Mouse (Mus musculus): ENCODE data around the gene Ppp1r3e. TPM values are rescaled to one million over a fixed set of nuclear protein-coding genes. Genes with fewer than 3 reads are reported as not detected.

The Ppp1r3e gene
- 5.1 TPM for polyA plus RNA-seq (2015; fragmentation: Illumina TruSeq; extraction: RNeasy Lipid Tissue Mini Kit (QIAGEN cat#74804); ENCODE audit: insufficient read depth, low read depth, low replicate concordance)

DNA sequence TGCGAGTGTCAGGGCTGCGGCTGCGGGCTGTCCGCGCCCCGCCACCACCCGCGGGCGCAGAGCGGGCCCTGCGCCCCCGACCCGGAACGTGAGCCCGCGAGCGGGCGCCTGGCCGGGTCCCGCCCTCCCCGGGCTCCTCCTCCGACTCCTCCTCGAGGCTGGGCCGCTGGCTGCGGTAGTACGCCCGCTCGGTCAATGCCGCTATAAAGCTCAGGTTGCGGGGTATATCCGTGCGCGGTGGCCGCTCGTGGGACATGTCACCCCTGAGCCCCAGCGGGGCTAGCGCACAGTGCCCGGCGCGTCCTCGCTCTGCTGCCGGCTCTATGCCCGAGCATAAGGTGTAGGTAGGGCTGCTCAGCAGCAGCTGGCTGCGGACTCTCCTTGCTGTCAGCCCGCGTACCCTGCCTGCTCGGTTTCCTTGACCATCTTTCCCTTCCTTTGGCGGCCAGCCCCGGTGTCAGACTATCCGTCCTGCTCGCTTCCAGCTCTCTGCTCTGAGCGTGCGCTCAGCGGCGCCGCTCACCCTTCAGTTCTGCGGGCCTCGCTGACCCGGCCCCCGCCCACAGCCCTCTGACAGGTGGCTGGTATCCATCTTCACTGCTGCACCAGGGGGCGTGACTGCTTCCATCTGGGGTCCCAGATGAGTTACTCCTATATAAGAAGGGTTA lies at the start of gene Ppp1r3e:
Gene Ppp1r3e, minus strand, starts transcription at position 503 of the 668 bp plus-strand sequence.

GRCm38 (mm10) chr14:54925349-54926342 lies 48.3 kb upstream of the Ppp1r3e start, which contains the start of gene Efs:
Efs (minus strand) TSS chr14:54926126.

GRCm38 (mm10) chr14:54912886-54913285 lies 35.5 kb upstream of the Ppp1r3e start, which contains the start of gene Slc22a17:
Slc22a17 (minus strand) TSS chr14:54913132.

GRCm38 (mm10) chr14:54892200-54892599 lies 14.8 kb upstream of the Ppp1r3e start, which contains the start of gene Pabpn1:
Pabpn1 (plus strand) TSS chr14:54892500.

GRCm38 (mm10) chr14:54883154-54884021 lies 6.0 kb upstream of the Ppp1r3e start, which contains the start of the genes Bcl2l2 and Gm20521:
Bcl2l2 (plus strand) TSS chr14:54883377.
Gm20521 (plus strand) TSS chr14:54883441.

DNA sequence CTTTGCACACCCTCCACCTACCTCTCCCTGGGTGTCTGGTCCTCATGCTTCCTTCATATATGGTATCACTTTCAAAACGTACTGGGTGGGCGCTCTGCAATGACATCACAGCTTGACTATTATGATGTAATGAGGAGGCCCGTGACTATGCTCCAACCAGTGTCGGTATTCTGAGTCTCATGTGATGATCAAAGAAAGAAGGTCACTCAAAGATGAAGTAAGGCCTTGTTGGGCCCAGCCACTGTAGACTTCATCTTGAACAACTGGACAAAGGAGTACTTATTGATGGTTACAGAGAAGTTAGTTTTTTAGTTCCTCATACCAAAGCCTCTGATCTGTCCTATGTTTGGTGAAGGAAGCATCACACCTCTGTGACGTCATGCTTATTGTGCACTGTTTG lies 6.5 kb downstream of the Ppp1r3e start, which contains the start of gene Homez:
Gene Homez, minus strand, starts transcription at position 101 of the 400 bp plus-strand sequence.

Other genes starting within 250 kb of the Ppp1r3e start
- not detected for gene Gm17606, start 236.6 kb downstream of the Ppp1r3e start, polyA plus RNA-seq (2015; fragmentation: Illumina TruSeq; extraction: RNeasy Lipid Tissue Mini Kit (QIAGEN cat#74804); ENCODE audit: insufficient read depth, low read depth, low replicate concordance)
- 0.83 TPM for gene Cdh24, start 236.2 kb downstream of the Ppp1r3e start, polyA plus RNA-seq (2015; fragmentation: Illumina TruSeq; extraction: RNeasy Lipid Tissue Mini Kit (QIAGEN cat#74804); ENCODE audit: insufficient read depth, low read depth, low replicate concordance)
- gene 1700123O20Rik, start 191.3 kb downstream of the Ppp1r3e start, polyA plus RNA-seq (2015; fragmentation: Illumina TruSeq; extraction: RNeasy Lipid Tissue Mini Kit (QIAGEN cat#74804); ENCODE audit: insufficient read depth, low read depth, low replicate concordance), result 8.7 TPM
- gene Acin1, start 190.6 kb downstream of the Ppp1r3e start, polyA plus RNA-seq (2015; fragmentation: Illumina TruSeq; extraction: RNeasy Lipid Tissue Mini Kit (QIAGEN cat#74804); ENCODE audit: insufficient read depth, low read depth, low replicate concordance), result 44.3 TPM
- not detected for gene Gm29776, start 178.7 kb downstream of the Ppp1r3e start, polyA plus RNA-seq (2015; fragmentation: Illumina TruSeq; extraction: RNeasy Lipid Tissue Mini Kit (QIAGEN cat#74804); ENCODE audit: insufficient read depth, low read depth, low replicate concordance)
- gene Cebpe, start 165.4 kb downstream of the Ppp1r3e start, polyA plus RNA-seq (2015; fragmentation: Illumina TruSeq; extraction: RNeasy Lipid Tissue Mini Kit (QIAGEN cat#74804); ENCODE audit: insufficient read depth, low read depth, low replicate concordance), result not detected
- 30.4 TPM for gene Slc7a8, start 95.6 kb downstream of the Ppp1r3e start, polyA plus RNA-seq (2015; fragmentation: Illumina TruSeq; extraction: RNeasy Lipid Tissue Mini Kit (QIAGEN cat#74804); ENCODE audit: insufficient read depth, low read depth, low replicate concordance)
- gene Rnf212b, start 63.4 kb downstream of the Ppp1r3e start, polyA plus RNA-seq (2015; fragmentation: Illumina TruSeq; extraction: RNeasy Lipid Tissue Mini Kit (QIAGEN cat#74804); ENCODE audit: insufficient read depth, low read depth, low replicate concordance), result not detected
- gene Homez, start 6.6 kb downstream of the Ppp1r3e start, polyA plus RNA-seq (2015; fragmentation: Illumina TruSeq; extraction: RNeasy Lipid Tissue Mini Kit (QIAGEN cat#74804); ENCODE audit: insufficient read depth, low read depth, low replicate concordance), result 2.0 TPM
- 10.9 TPM for gene Bcl2l2, start 5.8 kb upstream of the Ppp1r3e start, polyA plus RNA-seq (2015; fragmentation: Illumina TruSeq; extraction: RNeasy Lipid Tissue Mini Kit (QIAGEN cat#74804); ENCODE audit: insufficient read depth, low read depth, low replicate concordance)
- not detected for gene Gm20521, start 5.9 kb upstream of the Ppp1r3e start, polyA plus RNA-seq (2015; fragmentation: Illumina TruSeq; extraction: RNeasy Lipid Tissue Mini Kit (QIAGEN cat#74804); ENCODE audit: insufficient read depth, low read depth, low replicate concordance)
- gene Pabpn1, start 14.9 kb upstream of the Ppp1r3e start, polyA plus RNA-seq (2015; fragmentation: Illumina TruSeq; extraction: RNeasy Lipid Tissue Mini Kit (QIAGEN cat#74804); ENCODE audit: insufficient read depth, low read depth, low replicate concordance), result 68.9 TPM
- gene Slc22a17, start 35.6 kb upstream of the Ppp1r3e start, polyA plus RNA-seq (2015; fragmentation: Illumina TruSeq; extraction: RNeasy Lipid Tissue Mini Kit (QIAGEN cat#74804); ENCODE audit: insufficient read depth, low read depth, low replicate concordance), result 21.4 TPM
- gene Efs, start 48.6 kb upstream of the Ppp1r3e start, polyA plus RNA-seq (2015; fragmentation: Illumina TruSeq; extraction: RNeasy Lipid Tissue Mini Kit (QIAGEN cat#74804); ENCODE audit: insufficient read depth, low read depth, low replicate concordance), result 2.7 TPM
- not detected for gene Il25, start 55.1 kb upstream of the Ppp1r3e start, polyA plus RNA-seq (2015; fragmentation: Illumina TruSeq; extraction: RNeasy Lipid Tissue Mini Kit (QIAGEN cat#74804); ENCODE audit: insufficient read depth, low read depth, low replicate concordance)
- gene Cmtm5, start 58.7 kb upstream of the Ppp1r3e start, polyA plus RNA-seq (2015; fragmentation: Illumina TruSeq; extraction: RNeasy Lipid Tissue Mini Kit (QIAGEN cat#74804); ENCODE audit: insufficient read depth, low read depth, low replicate concordance), result 1.1 TPM
- gene Myh6, start 89.4 kb upstream of the Ppp1r3e start, polyA plus RNA-seq (2015; fragmentation: Illumina TruSeq; extraction: RNeasy Lipid Tissue Mini Kit (QIAGEN cat#74804); ENCODE audit: insufficient read depth, low read depth, low replicate concordance), result 1.1 TPM
- not detected for gene Gm17428, start 99.4 kb upstream of the Ppp1r3e start, polyA plus RNA-seq (2015; fragmentation: Illumina TruSeq; extraction: RNeasy Lipid Tissue Mini Kit (QIAGEN cat#74804); ENCODE audit: insufficient read depth, low read depth, low replicate concordance)
- gene Myh7, start 117.1 kb upstream of the Ppp1r3e start, polyA plus RNA-seq (2015; fragmentation: Illumina TruSeq; extraction: RNeasy Lipid Tissue Mini Kit (QIAGEN cat#74804); ENCODE audit: insufficient read depth, low read depth, low replicate concordance), result not detected
- 11.8 TPM for gene Ngdn, start 137.9 kb upstream of the Ppp1r3e start, polyA plus RNA-seq (2015; fragmentation: Illumina TruSeq; extraction: RNeasy Lipid Tissue Mini Kit (QIAGEN cat#74804); ENCODE audit: insufficient read depth, low read depth, low replicate concordance)
- 2.1 TPM for gene Zfhx2, start 214.8 kb upstream of the Ppp1r3e start, polyA plus RNA-seq (2015; fragmentation: Illumina TruSeq; extraction: RNeasy Lipid Tissue Mini Kit (QIAGEN cat#74804); ENCODE audit: insufficient read depth, low read depth, low replicate concordance)
- 4.2 TPM for gene Thtpa, start 217.2 kb upstream of the Ppp1r3e start, polyA plus RNA-seq (2015; fragmentation: Illumina TruSeq; extraction: RNeasy Lipid Tissue Mini Kit (QIAGEN cat#74804); ENCODE audit: insufficient read depth, low read depth, low replicate concordance)
- gene Ap1g2, start 229.0 kb upstream of the Ppp1r3e start, polyA plus RNA-seq (2015; fragmentation: Illumina TruSeq; extraction: RNeasy Lipid Tissue Mini Kit (QIAGEN cat#74804); ENCODE audit: insufficient read depth, low read depth, low replicate concordance), result 24.3 TPM
- gene Jph4, start 239.4 kb upstream of the Ppp1r3e start, polyA plus RNA-seq (2015; fragmentation: Illumina TruSeq; extraction: RNeasy Lipid Tissue Mini Kit (QIAGEN cat#74804); ENCODE audit: insufficient read depth, low read depth, low replicate concordance), result 0.72 TPM

Measured in pancreas, adult 10 weeks (tissue).